Mouse (Mus musculus): Measurements from ENCODE around the gene Tub. TPM values are rescaled to one million over a fixed set of nuclear protein-coding genes. Genes with fewer than 3 reads are reported as not detected.

The Tub gene
- polyA plus RNA-seq, 1 experiment from 2014 or later: 0.94 TPM

DNA sequence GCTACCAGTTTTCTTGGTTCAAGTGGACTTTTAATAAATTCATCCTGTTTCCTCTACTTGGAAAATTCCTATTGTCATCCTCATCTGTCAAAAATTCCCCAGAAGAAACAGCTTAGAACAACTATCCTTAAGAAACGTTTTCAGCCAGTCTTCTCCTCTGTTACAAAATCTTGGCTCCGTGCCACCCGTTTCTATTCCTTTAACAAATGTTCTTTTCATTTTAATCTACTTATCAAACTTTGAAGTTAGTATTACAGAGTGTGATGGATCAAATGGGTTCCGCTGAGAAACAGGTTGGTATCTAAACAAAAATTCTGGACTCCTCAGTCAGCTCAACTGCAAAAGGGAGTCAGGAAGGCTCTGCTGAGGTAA lies 133.7 kb downstream of the Tub start:
- WGBS: 66% methylated on average over 4 of the region's 4 CpGs

More for the DNA sequence above, 133.7 kb downstream of the Tub start:
- H3K9ac ChIP-seq: no peak overlapping the region
- no peak for ATAC-seq (replicated peaks; ENCODE audit: insufficient number of reproducible peaks, insufficient read depth, low FRiP score, low read depth)
- no peak overlapping the region for H3K4me3 ChIP-seq
- H3K27me3 ChIP-seq: peaks cover 20% of the 10 kb centered on the region
- H3K36me3 ChIP-seq: no peaks in the 10 kb centered on the region
- H3K9me3 ChIP-seq (replicated peaks): no peaks in the 10 kb centered on the region
- no peak overlapping the region for H3K4me2 ChIP-seq
- peaks cover 6% of the 10 kb centered on the region for H3K4me1 ChIP-seq (replicated peaks)
- no peak overlapping the region for H3K27ac ChIP-seq

Other genes with a start within 250 kb of the Tub start
- gene Olfr512, start 237.0 kb upstream of the Tub start, polyA plus RNA-seq (2015; fragmentation: Nextera tagmentation; extraction: Ambion mirVana): not detected in 2 replicates
- not detected in 2 replicates for gene Olfr513, start 199.4 kb upstream of the Tub start, polyA plus RNA-seq (2015; fragmentation: Nextera tagmentation; extraction: Ambion mirVana)
- not detected in 2 replicates for gene Olfr514, start 124.3 kb upstream of the Tub start, polyA plus RNA-seq (2015; fragmentation: Nextera tagmentation; extraction: Ambion mirVana)
- gene Olfr516, start 99.8 kb upstream of the Tub start, polyA plus RNA-seq (2015; fragmentation: Nextera tagmentation; extraction: Ambion mirVana): not detected in 2 replicates
- not detected in 2 replicates for gene Olfr517, start 78.0 kb upstream of the Tub start, polyA plus RNA-seq (2015; fragmentation: Nextera tagmentation; extraction: Ambion mirVana)
- not detected in 2 replicates for gene Olfr518, start 65.3 kb upstream of the Tub start, polyA plus RNA-seq (2015; fragmentation: Nextera tagmentation; extraction: Ambion mirVana)
- gene Olfr519, start 55.9 kb upstream of the Tub start, polyA plus RNA-seq (2015; fragmentation: Nextera tagmentation; extraction: Ambion mirVana): not detected in 2 replicates
- 17.2 and 18.2 TPM in 2 replicates for gene Nlrp10, start 20.2 kb upstream of the Tub start, polyA plus RNA-seq (2015; fragmentation: Nextera tagmentation; extraction: Ambion mirVana)
- gene Eif3f, start 15.9 kb upstream of the Tub start, polyA plus RNA-seq (2015; fragmentation: Nextera tagmentation; extraction: Ambion mirVana): 43.9 and 51.1 TPM in 2 replicates
- gene Ric3, start 133.0 kb downstream of the Tub start, polyA plus RNA-seq (2015; fragmentation: Nextera tagmentation; extraction: Ambion mirVana): 0.47 and 0.99 TPM in 2 replicates
- gene Lmo1, start 224.9 kb downstream of the Tub start, polyA plus RNA-seq (2015; fragmentation: Nextera tagmentation; extraction: Ambion mirVana): 2.4 and 4.3 TPM in 2 replicates